Comparison of ENCODE assay signal across 17 mouse cellular contexts in the genomic region with DNA sequence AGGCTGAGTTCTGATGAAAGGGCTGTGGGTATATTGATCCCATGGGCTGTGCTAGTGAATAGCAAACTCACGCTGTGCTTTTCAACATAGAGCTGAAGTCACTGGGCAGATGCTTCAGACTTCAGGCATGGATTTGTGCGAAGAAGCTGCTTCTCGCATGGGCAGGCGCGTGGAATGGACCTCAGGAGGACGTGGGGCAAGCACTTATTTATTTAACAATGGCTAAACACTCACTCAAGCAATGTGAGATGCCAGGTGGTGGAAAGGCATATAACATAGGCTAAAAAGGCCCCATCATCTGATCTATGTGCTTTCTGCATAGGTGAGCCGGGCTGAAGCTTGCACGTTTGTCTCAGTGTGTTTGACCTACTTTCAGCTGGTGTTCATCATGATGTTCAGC.
"Had no signal": no experiment of that assay in that cellular context is flagged by ENCODE, and none has a peak within 500 bp of the region (broad histone marks: within the 10 kb centered on the region; RNA-seq: fewer than 3 reads in every experiment).

No protein-coding gene starts in this region.

- ATAC-seq: intestine, postnatal 0 days; liver, embryonic 12.5 days; midbrain, embryonic 15.5 days had no signal

- H3K27ac ChIP-seq: limb, embryonic 15.5 days; liver, embryonic 12.5 days; midbrain, embryonic 15.5 days; neural tube, embryonic 13.5 days had no signal

- DNase-seq: kidney, postnatal 10 days; layer of hippocampus, adult 9-11 months; layer of hippocampus, postnatal 36 days; lung, embryonic 14.5 days; lung, postnatal 10 days; lung, postnatal 4 days; right cerebral cortex, postnatal 4 days; spleen, adult 18-20 months; thymus, adult 18-20 months; thymus, postnatal 14 days had no signal

- H3K27me3 ChIP-seq: liver, embryonic 12.5 days; megakaryocyte, embryonic 14.5 days; midbrain, embryonic 15.5 days had no signal

- H3K36me3 ChIP-seq: limb, embryonic 15.5 days; liver, embryonic 12.5 days; midbrain, embryonic 15.5 days; neural tube, embryonic 13.5 days had no signal

- H3K9ac ChIP-seq: limb, embryonic 15.5 days; liver, embryonic 12.5 days; lung, embryonic 14.5 days; midbrain, embryonic 15.5 days; neural tube, embryonic 13.5 days had no signal

- H3K9me3 ChIP-seq: limb, embryonic 15.5 days; liver, embryonic 12.5 days; megakaryocyte, embryonic 14.5 days; midbrain, embryonic 15.5 days; neural tube, embryonic 13.5 days had no signal

- H3K4me1 ChIP-seq: limb, embryonic 15.5 days; liver, embryonic 12.5 days; megakaryocyte, embryonic 14.5 days; midbrain, embryonic 15.5 days had no signal

- H3K4me2 ChIP-seq: limb, embryonic 15.5 days; liver, embryonic 12.5 days; lung, embryonic 14.5 days; midbrain, embryonic 11.5 days; midbrain, embryonic 15.5 days; neural tube, embryonic 13.5 days had no signal

- H3K4me3 ChIP-seq: limb, embryonic 15.5 days; liver, embryonic 12.5 days; megakaryocyte, embryonic 14.5 days; midbrain, embryonic 15.5 days; neural tube, embryonic 13.5 days had no signal
